ENCODE assay signal across 10 mouse cellular contexts in genomic region chr14:101327421-101327820, GRCm38 (mm10).
DNase-seq lines count a peak whose midpoint lies in the region; ATAC-seq and TF ChIP-seq lines count a peak whose summit lies in the region.
"Had no signal": no experiment of that assay in that cellular context is flagged by ENCODE, and none has a peak within 500 bp of the region (broad histone marks: within the 10 kb centered on the region; RNA-seq: fewer than 3 reads in every experiment).

No protein-coding gene starts in this region.

- no peak overlapping the region for H3K9ac ChIP-seq in forebrain, embryonic 11.5 days (ENCODE audit: low read length)
- no peak overlapping the region for H3K9ac ChIP-seq in forebrain, embryonic 15.5 days (replicated peaks)
- no peak overlapping the region for H3K9ac ChIP-seq in midbrain, embryonic 16.5 days (ENCODE audit: low read depth, low read length)

- peaks cover 2% of the 10 kb centered on the region; the same call in 1 of the 2 replicates for H3K4me1 ChIP-seq in forebrain, embryonic 11.5 days (replicated peaks; ENCODE audit: control insufficient read depth, insufficient read depth, low read length)
- peaks cover 22% of the 10 kb centered on the region for H3K4me1 ChIP-seq in forebrain, embryonic 10.5 days
- H3K4me1 ChIP-seq in forebrain, embryonic 15.5 days: peaks cover 16% of the 10 kb centered on the region
- H3K4me1 ChIP-seq in midbrain, embryonic 16.5 days (ENCODE audit: control insufficient read depth, insufficient read depth, low read length): peaks cover 6% of the 10 kb centered on the region; the same call in 1 of the 2 replicates
- no peaks in the 10 kb centered on the region for H3K4me1 ChIP-seq in thymus, adult 2 months (replicated peaks; ENCODE audit: control insufficient read depth, insufficient read depth, low read length)

- peak; percentile 59 for DNase-seq in forebrain, embryonic 11.5 days (ENCODE audit: low spot score)
- DNase-seq in forebrain, embryonic 10.5 days (ENCODE audit: extremely low spot score, low spot score): no peak
- peak; percentile 90 for DNase-seq in brain, embryonic 14.5 days (ENCODE audit: low read depth)
- no peak for DNase-seq in thymus, adult 2 months
- DNase-seq in thymus, adult 18-20 months: no peak
- DNase-seq in Muller cell, postnatal 12 days (ENCODE audit: inconsistent ontology term): no peak

- H3K27me3 ChIP-seq in forebrain, embryonic 11.5 days (ENCODE audit: control insufficient read depth, insufficient read depth, low read length): no peaks in the 10 kb centered on the region
- no peaks in the 10 kb centered on the region for H3K27me3 ChIP-seq in forebrain, embryonic 10.5 days (ENCODE audit: poor library complexity, severe bottlenecking)
- H3K27me3 ChIP-seq in forebrain, embryonic 15.5 days: no peaks in the 10 kb centered on the region
- H3K27me3 ChIP-seq in midbrain, embryonic 16.5 days (ENCODE audit: control insufficient read depth, insufficient read depth, low read depth, low read length): no peaks in the 10 kb centered on the region
- H3K27me3 ChIP-seq in thymus, adult 2 months (ENCODE audit: control insufficient read depth, insufficient read depth, low read length): no peaks in the 10 kb centered on the region

- H3K4me2 ChIP-seq in forebrain, embryonic 11.5 days (ENCODE audit: low read depth, low read length, severe bottlenecking): no peak overlapping the region
- H3K4me2 ChIP-seq in forebrain, embryonic 15.5 days (replicated peaks): no peak overlapping the region
- H3K4me2 ChIP-seq in midbrain, embryonic 16.5 days (ENCODE audit: low read length): no peak overlapping the region
- H3K4me2 ChIP-seq: heart, embryonic 11.5 days had no signal

- H3K9me3 ChIP-seq in forebrain, embryonic 11.5 days (ENCODE audit: control insufficient read depth, low read length): no peaks in the 10 kb centered on the region
- no peaks in the 10 kb centered on the region for H3K9me3 ChIP-seq in forebrain, embryonic 10.5 days
- no peaks in the 10 kb centered on the region for H3K9me3 ChIP-seq in forebrain, embryonic 15.5 days
- no peaks in the 10 kb centered on the region for H3K9me3 ChIP-seq in midbrain, embryonic 16.5 days (replicated peaks; ENCODE audit: control insufficient read depth, low read length, poor library complexity, severe bottlenecking)

- TF ChIP-seq CTCF in brain, embryonic 14.5 days (IDR thresholded peaks at IDR 0.05; ENCODE audit: borderline replicate concordance, extremely low read depth, insufficient read depth, insufficient read length): no peak
- no peak for TF ChIP-seq CTCF in thymus, adult 2 months (IDR thresholded peaks at IDR 0.05; ENCODE audit: borderline replicate concordance, control insufficient read depth, extremely low read depth, insufficient read depth, low read length, poor library complexity)

- WGBS in forebrain, embryonic 11.5 days: 72% methylated on average over 6 of the region's 6 CpGs
- WGBS in forebrain, embryonic 10.5 days: 82% methylated on average over 6 of the region's 6 CpGs
- WGBS in forebrain, embryonic 15.5 days: 35% methylated on average over 6 of the region's 6 CpGs
- WGBS in midbrain, embryonic 16.5 days: 38% methylated on average over 6 of the region's 6 CpGs
- WGBS in thymus, adult 2 months: 90% methylated on average over 6 of the region's 6 CpGs

- no peak for TF ChIP-seq POLR2A in brain, embryonic 14.5 days (IDR thresholded peaks at IDR 0.05; ENCODE audit: borderline replicate concordance, extremely low read depth, insufficient read depth, insufficient read length, poor library complexity, severe bottlenecking)
- TF ChIP-seq POLR2A in thymus, adult 2 months (IDR thresholded peaks at IDR 0.05; ENCODE audit: control insufficient read depth, extremely low read depth, insufficient read depth, low read length, poor library complexity): no peak

- peak; percentile 28; the same call in 1 of the 2 replicates for ATAC-seq in forebrain, embryonic 11.5 days (replicated peaks; ENCODE audit: low FRiP score)
- ATAC-seq in forebrain, embryonic 15.5 days (replicated peaks): peak; percentile 81
- peak; percentile 76 for ATAC-seq in midbrain, embryonic 16.5 days
- ATAC-seq: intestine, postnatal 0 days had no signal

- H3K36me3 ChIP-seq in forebrain, embryonic 11.5 days (ENCODE audit: control insufficient read depth, insufficient read depth, low read length): no peaks in the 10 kb centered on the region
- no peaks in the 10 kb centered on the region for H3K36me3 ChIP-seq in forebrain, embryonic 10.5 days (replicated peaks)
- no peaks in the 10 kb centered on the region for H3K36me3 ChIP-seq in forebrain, embryonic 15.5 days
- H3K36me3 ChIP-seq in midbrain, embryonic 16.5 days (ENCODE audit: control insufficient read depth, insufficient read depth, low read length): no peaks in the 10 kb centered on the region
- H3K36me3 ChIP-seq in thymus, adult 2 months (ENCODE audit: control insufficient read depth, insufficient read depth, low read length): no peaks in the 10 kb centered on the region

- no peak overlapping the region for H3K27ac ChIP-seq in forebrain, embryonic 11.5 days (ENCODE audit: low read depth, low read length)
- no peak overlapping the region for H3K27ac ChIP-seq in forebrain, embryonic 10.5 days
- peak overlapping the region; percentile 53; the same call in 1 of the 2 replicates for H3K27ac ChIP-seq in forebrain, embryonic 15.5 days (replicated peaks)
- H3K27ac ChIP-seq in midbrain, embryonic 16.5 days (ENCODE audit: low read length): no peak overlapping the region
- H3K27ac ChIP-seq in thymus, adult 2 months (ENCODE audit: control insufficient read depth, insufficient read depth, low read length): no peak overlapping the region

- H3K4me3 ChIP-seq in forebrain, embryonic 11.5 days (ENCODE audit: low read depth, low read length): no peak overlapping the region
- no peak overlapping the region for H3K4me3 ChIP-seq in forebrain, embryonic 10.5 days
- no peak overlapping the region for H3K4me3 ChIP-seq in forebrain, embryonic 15.5 days
- H3K4me3 ChIP-seq in midbrain, embryonic 16.5 days (ENCODE audit: low read depth, low read length): no peak overlapping the region
- no peak overlapping the region for H3K4me3 ChIP-seq in thymus, adult 2 months (ENCODE audit: control insufficient read depth, insufficient read depth, low read length)

Comparison
In these comparisons a context has a peak if more than half of its experiments do, and no peak if none do; other contexts are left out.
1. DNase-seq: peak in forebrain, embryonic 11.5 days (single experiment) and brain, embryonic 14.5 days (single experiment); none in forebrain, embryonic 10.5 days (single experiment), thymus, adult 2 months (single experiment), thymus, adult 18-20 months (0 of 2) and Muller cell, postnatal 12 days (single experiment).
2. ATAC-seq: peak in every context shown above with its lines; median percentile 81 in forebrain, embryonic 15.5 days; 76 in midbrain, embryonic 16.5 days; 28 in forebrain, embryonic 11.5 days.